Mouse (Mus musculus): Measurements from ENCODE around the gene Mob3c. TPM values are rescaled to one million over a fixed set of nuclear protein-coding genes. Genes with fewer than 3 reads are reported as not detected.

Mob3c gene
- polyA plus RNA-seq, 1 experiment = 36.4 TPM

- TF ChIP-seq POLR2A (IDR thresholded peaks at IDR 0.05; ENCODE audit: control insufficient read depth, extremely low read depth, insufficient read depth, low read length, poor library complexity) (no peak), CTCF (IDR thresholded peaks at IDR 0.05; ENCODE audit: borderline replicate concordance, control insufficient read depth, extremely low read depth, insufficient read depth, low read length, poor library complexity) (no peak)
- no peak overlapping the region for H3K27ac ChIP-seq (ENCODE audit: control insufficient read depth, insufficient read depth, low read length)
- H3K4me1 ChIP-seq (replicated peaks; ENCODE audit: control insufficient read depth, insufficient read depth, low read length) = no peaks in the 10 kb centered on the region; the same call in 1 of the 2 replicates
- H3K4me3 ChIP-seq (ENCODE audit: control insufficient read depth, insufficient read depth, low read length) = no peak overlapping the region
- 99% methylated on average over 3 of the region's 3 CpGs for WGBS
- DNase-seq = no peak
- H3K27me3 ChIP-seq (ENCODE audit: control insufficient read depth, insufficient read depth, low read length) = no peaks in the 10 kb centered on the region
- H3K36me3 ChIP-seq (ENCODE audit: control insufficient read depth, insufficient read depth, low read length) = no peaks in the 10 kb centered on the region
These were observed 6.9 kb upstream of the Mob3c start for GRCm38 (mm10) chr4:115820944-115821343.

- Histone ChIP-seq H3K36me3 (ENCODE audit: control insufficient read depth, insufficient read depth, low read length) (no peaks in the 10 kb centered on the region), H3K4me3 (ENCODE audit: control insufficient read depth, insufficient read depth, low read length) (no peak overlapping the region), H3K27me3 (ENCODE audit: control insufficient read depth, insufficient read depth, low read length) (no peaks in the 10 kb centered on the region), H3K4me1 (replicated peaks; ENCODE audit: control insufficient read depth, insufficient read depth, low read length) (no peaks in the 10 kb centered on the region; the same call in 1 of the 2 replicates), H3K27ac (ENCODE audit: control insufficient read depth, insufficient read depth, low read length) (no peak overlapping the region)
- TF ChIP-seq POLR2A (IDR thresholded peaks at IDR 0.05; ENCODE audit: control insufficient read depth, extremely low read depth, insufficient read depth, low read length, poor library complexity) = no peak
- no peak for TF ChIP-seq CTCF (IDR thresholded peaks at IDR 0.05; ENCODE audit: borderline replicate concordance, control insufficient read depth, extremely low read depth, insufficient read depth, low read length, poor library complexity)
- DNase-seq = no peak
These were observed 6.5 kb upstream of the Mob3c start for GRCm38 (mm10) chr4:115821431-115821830.

GRCm38 (mm10) chr4:115821928-115822327 lies 6.0 kb upstream of the Mob3c start:
- no peak overlapping the region for H3K4me3 ChIP-seq (ENCODE audit: control insufficient read depth, insufficient read depth, low read length)
- H3K27me3 ChIP-seq (ENCODE audit: control insufficient read depth, insufficient read depth, low read length) = no peaks in the 10 kb centered on the region
- H3K4me1 ChIP-seq (replicated peaks; ENCODE audit: control insufficient read depth, insufficient read depth, low read length) = no peaks in the 10 kb centered on the region; the same call in 1 of the 2 replicates
- no peaks in the 10 kb centered on the region for H3K36me3 ChIP-seq (ENCODE audit: control insufficient read depth, insufficient read depth, low read length)
- 86% methylated on average over 3 of the region's 3 CpGs for WGBS
- TF ChIP-seq POLR2A (IDR thresholded peaks at IDR 0.05; ENCODE audit: control insufficient read depth, extremely low read depth, insufficient read depth, low read length, poor library complexity) = no peak
- TF ChIP-seq CTCF (IDR thresholded peaks at IDR 0.05; ENCODE audit: borderline replicate concordance, control insufficient read depth, extremely low read depth, insufficient read depth, low read length, poor library complexity) = no peak
- no peak for DNase-seq
- no peak overlapping the region for H3K27ac ChIP-seq (ENCODE audit: control insufficient read depth, insufficient read depth, low read length)

GRCm38 (mm10) chr4:115824178-115824577 lies 3.7 kb upstream of the Mob3c start:
- Histone ChIP-seq H3K36me3 (ENCODE audit: control insufficient read depth, insufficient read depth, low read length) (no peaks in the 10 kb centered on the region), H3K27ac (ENCODE audit: control insufficient read depth, insufficient read depth, low read length) (no peak overlapping the region), H3K4me1 (replicated peaks; ENCODE audit: control insufficient read depth, insufficient read depth, low read length) (peaks cover 7% of the 10 kb centered on the region), H3K4me3 (ENCODE audit: control insufficient read depth, insufficient read depth, low read length) (no peak overlapping the region), H3K27me3 (ENCODE audit: control insufficient read depth, insufficient read depth, low read length) (no peaks in the 10 kb centered on the region)
- DNase-seq = no peak
- TF ChIP-seq CTCF (IDR thresholded peaks at IDR 0.05; ENCODE audit: borderline replicate concordance, control insufficient read depth, extremely low read depth, insufficient read depth, low read length, poor library complexity) = no peak
- TF ChIP-seq POLR2A (IDR thresholded peaks at IDR 0.05; ENCODE audit: control insufficient read depth, extremely low read depth, insufficient read depth, low read length, poor library complexity) = no peak
- WGBS = 83% methylated on average over 2 of the region's 2 CpGs

- no peaks in the 10 kb centered on the region for H3K27me3 ChIP-seq (ENCODE audit: control insufficient read depth, insufficient read depth, low read length)
- no peak overlapping the region for H3K4me3 ChIP-seq (ENCODE audit: control insufficient read depth, insufficient read depth, low read length)
- H3K27ac ChIP-seq (ENCODE audit: control insufficient read depth, insufficient read depth, low read length) = no peak overlapping the region
These were observed 2.6 kb upstream of the Mob3c start for GRCm38 (mm10) chr4:115825271-115825670.

GRCm38 (mm10) chr4:115827066-115827465 lies 826 bp upstream of the Mob3c start:
- Histone ChIP-seq H3K4me3 (ENCODE audit: control insufficient read depth, insufficient read depth, low read length) (no peak overlapping the region), H3K27ac (ENCODE audit: control insufficient read depth, insufficient read depth, low read length) (no peak overlapping the region), H3K4me1 (replicated peaks; ENCODE audit: control insufficient read depth, insufficient read depth, low read length) (peaks cover 31% of the 10 kb centered on the region), H3K27me3 (ENCODE audit: control insufficient read depth, insufficient read depth, low read length) (no peaks in the 10 kb centered on the region), H3K36me3 (ENCODE audit: control insufficient read depth, insufficient read depth, low read length) (no peaks in the 10 kb centered on the region)
- no peak for DNase-seq
- 67% methylated on average over 3 of the region's 3 CpGs for WGBS
- TF ChIP-seq CTCF (IDR thresholded peaks at IDR 0.05; ENCODE audit: borderline replicate concordance, control insufficient read depth, extremely low read depth, insufficient read depth, low read length, poor library complexity) (no peak), POLR2A (IDR thresholded peaks at IDR 0.05; ENCODE audit: control insufficient read depth, extremely low read depth, insufficient read depth, low read length, poor library complexity) (no peak)

More at GRCm38 (mm10) chr4:115825271-115825670, 2.6 kb upstream of the Mob3c start:
- 64% methylated on average over 2 of the region's 2 CpGs for WGBS
- Histone ChIP-seq H3K4me1 (replicated peaks; ENCODE audit: control insufficient read depth, insufficient read depth, low read length) (peaks cover 15% of the 10 kb centered on the region), H3K36me3 (ENCODE audit: control insufficient read depth, insufficient read depth, low read length) (no peaks in the 10 kb centered on the region)
- TF ChIP-seq CTCF (IDR thresholded peaks at IDR 0.05; ENCODE audit: borderline replicate concordance, control insufficient read depth, extremely low read depth, insufficient read depth, low read length, poor library complexity) (no peak), POLR2A (IDR thresholded peaks at IDR 0.05; ENCODE audit: control insufficient read depth, extremely low read depth, insufficient read depth, low read length, poor library complexity) (no peak)
- DNase-seq = no peak

- Histone ChIP-seq H3K4me3 (ENCODE audit: control insufficient read depth, insufficient read depth, low read length) (peak overlapping the region; percentile 90), H3K27ac (ENCODE audit: control insufficient read depth, insufficient read depth, low read length) (no peak overlapping the region), H3K27me3 (ENCODE audit: control insufficient read depth, insufficient read depth, low read length) (no peaks in the 10 kb centered on the region), H3K4me1 (replicated peaks; ENCODE audit: control insufficient read depth, insufficient read depth, low read length) (peaks cover 32% of the 10 kb centered on the region), H3K36me3 (ENCODE audit: control insufficient read depth, insufficient read depth, low read length) (no peaks in the 10 kb centered on the region; the same call in 1 of the 2 replicates)
- WGBS = 2% methylated on average over 4 of the region's 4 CpGs
- no peak for DNase-seq
- TF ChIP-seq CTCF (IDR thresholded peaks at IDR 0.05; ENCODE audit: borderline replicate concordance, control insufficient read depth, extremely low read depth, insufficient read depth, low read length, poor library complexity) (no peak), POLR2A (IDR thresholded peaks at IDR 0.05; ENCODE audit: control insufficient read depth, extremely low read depth, insufficient read depth, low read length, poor library complexity) (no peak)
These were observed 381 bp upstream of the Mob3c start for GRCm38 (mm10) chr4:115827535-115827887.

Data from thymus, adult 2 months (tissue).